ENCODE assay signal across 8 mouse cellular contexts in genomic region chr1:172594495-172594894, GRCm38 (mm10). TPM values are rescaled to one million over a fixed set of nuclear protein-coding genes. Genes with fewer than 3 reads are reported as not detected.
DNase-seq lines count a peak whose midpoint lies in the region; ATAC-seq and TF ChIP-seq lines count a peak whose summit lies in the region.

No protein-coding gene starts in this region.

- peak; percentile 64 for TF ChIP-seq CTCF in gastrocnemius, adult 2 months (IDR thresholded peaks at IDR 0.05)
- peak; percentile 56 for TF ChIP-seq CTCF in bone marrow macrophage, adult 2 months (IDR thresholded peaks at IDR 0.05; ENCODE audit: low read depth, low read length)

- H3K4me3 ChIP-seq in gastrocnemius, adult 2 months: no peak overlapping the region
- H3K4me3 ChIP-seq in bone marrow macrophage, adult 2 months (ENCODE audit: insufficient read depth, low read length): no peak overlapping the region

- DNase-seq in gastrocnemius, adult 2 months: no peak
- DNase-seq in gastrocnemius, postnatal 25 days: no peak
- DNase-seq in right cerebral cortex, adult 2 months (ENCODE audit: low spot score in 2 of 2): peak; percentile 48 to 50
- no peak for DNase-seq in right cerebral cortex, postnatal 25 days
- DNase-seq in lung, postnatal 4 days: peak; percentile 37 to 56

- intact Hi-C loops in gastrocnemius, adult 2 months (cut with DNase I): no loop called here

- H3K4me1 ChIP-seq in bone marrow macrophage, adult 2 months (ENCODE audit: control insufficient read depth, insufficient read depth, low read length): peaks cover 18% of the 10 kb centered on the region

- H3K27ac ChIP-seq in gastrocnemius, adult 2 months: no peak overlapping the region
- no peak overlapping the region for H3K27ac ChIP-seq in bone marrow macrophage, adult 2 months (ENCODE audit: insufficient read depth, low read depth, low read length)

- no peak for TF ChIP-seq POLR2A in bone marrow macrophage, adult 2 months (IDR thresholded peaks at IDR 0.05; ENCODE audit: borderline replicate concordance, low read depth, low read length)

- peak; percentile 49 to 77; a peak in 3 of 4 replicates for ATAC-seq in hematopoietic stem cell, adult 5-6 weeks (replicated peaks in 1 of 2; ENCODE audit: insufficient read depth in 1 of 2, low FRiP score in 2 of 2, low TSS enrichment in 1 of 2, low read depth in 1 of 2, poor library complexity in 2 of 2, severe bottlenecking in 2 of 2)
- ATAC-seq in monocyte, adult 5-6 weeks (replicated peaks; ENCODE audit: insufficient number of reproducible peaks, low FRiP score, low TSS enrichment, poor library complexity, severe bottlenecking): no peak

RNA-seq across cellular contexts. Expression of gene Slamf8, which starts 4.1 kb away (rescaled TPM):
- total RNA-seq in gastrocnemius, adult 2 months (2021): under 1 TPM in 1 of 2 experiments, not detected in 1; 0.14 TPM
- under 1 TPM in 1 of 2 experiments, not detected in 1; 0.21 TPM for total RNA-seq in gastrocnemius, postnatal 25 days (2021)
- 4.0 TPM in 2 replicates for polyA plus RNA-seq in bone marrow macrophage, adult 2 months (2012; ENCODE audit: insufficient read depth, insufficient read length, missing spikeins)
- total RNA-seq in hematopoietic stem cell, adult 5-6 weeks (2017): 0.50 and 1.3 TPM in 2 replicates
- 7.9 to 15.4 TPM (median 10.1 TPM) in 3 replicates for total RNA-seq in monocyte, adult 5-6 weeks (2017)

RNA-seq across cellular contexts. Expression of gene Fcrl6, which starts 7.9 kb away (rescaled TPM):
- not detected for total RNA-seq in gastrocnemius, adult 2 months (2021)
- not detected for total RNA-seq in gastrocnemius, postnatal 25 days (2021)
- not detected in 2 replicates for polyA plus RNA-seq in bone marrow macrophage, adult 2 months (2012; ENCODE audit: insufficient read depth, insufficient read length, missing spikeins)
- total RNA-seq in hematopoietic stem cell, adult 5-6 weeks (2017): not detected in 2 replicates
- 0.96 to 5.5 TPM in 2 of 3 replicates, not detected in the other for total RNA-seq in monocyte, adult 5-6 weeks (2017)

RNA-seq across cellular contexts. Expression of gene Dusp23, which starts 38.3 kb away (rescaled TPM):
- 10 to 100 TPM; 32.4 to 33.4 TPM for total RNA-seq in gastrocnemius, adult 2 months (2021)
- 10 to 100 TPM; 25.2 to 30.2 TPM for total RNA-seq in gastrocnemius, postnatal 25 days (2021)
- 9.4 and 11.2 TPM in 2 replicates for polyA plus RNA-seq in bone marrow macrophage, adult 2 months (2012; ENCODE audit: insufficient read depth, insufficient read length, missing spikeins)
- total RNA-seq in hematopoietic stem cell, adult 5-6 weeks (2017): 0.79 and 2.1 TPM in 2 replicates
- 0.57 to 2.2 TPM in 2 of 3 replicates, not detected in the other for total RNA-seq in monocyte, adult 5-6 weeks (2017)

RNA-seq across cellular contexts. Expression of gene Vsig8, which starts 38.8 kb away (rescaled TPM):
- total RNA-seq in gastrocnemius, adult 2 months (2021): not detected
- total RNA-seq in gastrocnemius, postnatal 25 days (2021): not detected
- polyA plus RNA-seq in bone marrow macrophage, adult 2 months (2012; ENCODE audit: insufficient read depth, insufficient read length, missing spikeins): not detected in 2 replicates
- total RNA-seq in hematopoietic stem cell, adult 5-6 weeks (2017): not detected in 2 replicates
- total RNA-seq in monocyte, adult 5-6 weeks (2017): not detected in 3 replicates

Comparison
In these comparisons a context has a peak if more than half of its experiments do, and no peak if none do; other contexts are left out.
1. DNase-seq: peak in right cerebral cortex, adult 2 months (2 of 2) and lung, postnatal 4 days (2 of 2); none in gastrocnemius, adult 2 months (single experiment), gastrocnemius, postnatal 25 days (single experiment) and right cerebral cortex, postnatal 25 days (single experiment).